Mouse (Mus musculus) forebrain, embryonic 11.5 days (tissue): ENCODE data around the gene Taf1c. TPM values are rescaled to one million over a fixed set of nuclear protein-coding genes. Genes with fewer than 3 reads are reported as not detected.

ENCODE experiments used
- ATAC-seq: fragments of 200-750 bp; cut with Nextera tagmentation; replicated peaks from 2 replicates; pipeline ENCODE4 v1.8.0; 2017; ENCODE audit warnings: moderate TSS enrichment; ENCODE audit not compliant: low FRiP score
- DNase-seq: peaks from one replicate; pipeline ENCODE4 v3.0.0-alpha.2; 2017; ENCODE audit warnings: low spot score
- H3K27ac ChIP-seq: fragments of 300-500 bp; sonication (generic); 2 replicates; pipeline ENCODE4 v1.5.1; 2014; ENCODE audit warnings: low read depth, low read length
- H3K27me3 ChIP-seq: fragments of 300-500 bp; sonication (generic); 2 replicates; pipeline ENCODE4 v1.6.1; 2014; ENCODE audit warnings: mild to moderate bottlenecking, low read length, mixed read lengths; ENCODE audit not compliant: control insufficient read depth, insufficient read depth
- H3K36me3 ChIP-seq: fragments of 300-500 bp; sonication (generic); 2 replicates; pipeline ENCODE4 v1.6.1; 2014; ENCODE audit warnings: mild to moderate bottlenecking, low read length, moderate library complexity, mixed read lengths; ENCODE audit not compliant: control insufficient read depth, insufficient read depth
- H3K4me1 ChIP-seq: fragments of 300-500 bp; sonication (generic); replicated peaks from 2 replicates; pipeline ENCODE4 v1.6.1; 2014; ENCODE audit warnings: low read length, mixed read lengths; ENCODE audit not compliant: control insufficient read depth, insufficient read depth
- H3K4me2 ChIP-seq: fragments of 300-500 bp; sonication (generic); 2 replicates; pipeline ENCODE4 v1.6.1; 2014; ENCODE audit warnings: low read depth, mild to moderate bottlenecking, low read length, moderate library complexity, mixed read lengths; ENCODE audit not compliant: severe bottlenecking
- H3K4me3 ChIP-seq: fragments of 300-500 bp; sonication (generic); 2 replicates; pipeline ENCODE4 v1.5.1; 2014; ENCODE audit warnings: low read depth, low read length
- H3K9ac ChIP-seq: fragments of 300-500 bp; sonication (generic); 2 replicates; pipeline ENCODE4 v1.6.1; 2014; ENCODE audit warnings: low read length
- H3K9me3 ChIP-seq: fragments of 300-500 bp; sonication (generic); 2 replicates; pipeline ENCODE4 v1.6.1; 2016; ENCODE audit warnings: low read length, mixed read lengths; ENCODE audit not compliant: control insufficient read depth
- WGBS: fragments of 180-500 bp; shearing (Covaris S2); extraction: QIAGEN DNeasy Blood & Tissue Kit; methylation state at CpG from one replicate; pipeline ENCODE4 v1.1.7; 2014; 5-methylcytosine and 5-hydroxymethylcytosine counted together
- polyA plus RNA-seq: library from polyadenylated mRNA; unstranded; fragments of >200 nt; fragmentation: Nextera tagmentation; extraction: Ambion mirVana; gene quantifications from 2 replicates; pipeline ENCODE4 v1.2.1, GENCODE M21; 2014

Gene Taf1c
- polyA plus RNA-seq, 1 experiment from 2014 or later, result 15.2 TPM

DNA sequence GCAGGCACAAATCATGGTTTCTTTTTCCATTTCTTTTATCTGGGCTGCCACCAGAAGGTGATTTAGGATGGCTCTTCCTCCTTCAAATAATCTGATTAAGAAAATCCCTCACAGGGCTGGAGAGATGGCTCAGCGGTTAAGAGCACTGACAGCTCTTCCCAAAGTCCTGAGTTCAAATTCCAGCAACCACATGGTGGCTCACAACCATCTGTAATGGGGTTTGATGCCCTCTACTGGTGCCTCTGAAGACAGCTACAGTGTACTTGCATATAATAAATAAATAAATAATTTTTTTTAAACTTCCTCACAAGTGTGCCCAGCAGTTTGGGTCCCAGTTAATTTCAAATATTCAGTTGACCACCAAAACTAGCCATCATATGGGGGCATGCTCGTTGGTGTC, 1.2 kb upstream of the Taf1c start:
- Histone ChIP-seq H3K4me1 (peaks cover 6% of the 10 kb centered on the region), H3K27ac (no peak overlapping the region), H3K4me2 (no peak overlapping the region), H3K9ac (no peak overlapping the region), H3K36me3 (no peaks in the 10 kb centered on the region; the same call in 1 of the 2 replicates), H3K4me3 (no peak overlapping the region), H3K9me3 (no peaks in the 10 kb centered on the region; the same call in 1 of the 2 replicates), H3K27me3 (no peaks in the 10 kb centered on the region)
- ATAC-seq, result no peak
- WGBS, result 75% methylated on average over 2 of the region's 2 CpGs
- no peak for DNase-seq

DNA sequence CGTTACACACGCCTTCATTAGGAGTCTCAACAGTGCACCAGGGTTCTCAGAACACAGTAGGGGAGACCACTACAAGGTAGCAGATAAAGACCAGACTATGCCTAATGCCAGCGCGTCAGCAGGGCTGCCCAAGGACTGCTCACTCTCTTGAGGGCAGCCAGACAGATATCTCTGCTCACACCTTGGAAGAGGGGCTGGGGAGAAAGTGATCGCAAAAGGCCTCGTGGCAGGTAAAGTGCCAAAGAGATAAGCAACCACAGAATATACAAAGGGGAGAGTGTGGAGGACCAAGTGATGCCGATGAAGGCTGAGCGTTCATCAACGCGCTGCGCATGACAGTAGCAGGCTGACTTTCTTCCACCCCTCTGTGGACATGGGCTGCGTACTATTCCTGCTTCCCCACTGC, 621 bp downstream of the Taf1c start:
- peaks cover 3% of the 10 kb centered on the region; the same call in 1 of the 2 replicates for H3K36me3 ChIP-seq
- H3K9me3 ChIP-seq, result no peaks in the 10 kb centered on the region; the same call in 1 of the 2 replicates
- H3K4me3 ChIP-seq, result peak overlapping the region; percentile 75
- peak overlapping the region; percentile 88 for H3K9ac ChIP-seq
- WGBS, result 42% methylated on average over 12 of the region's 12 CpGs
- no peak for ATAC-seq
- no peaks in the 10 kb centered on the region for H3K27me3 ChIP-seq
- H3K4me1 ChIP-seq, result peaks cover 6% of the 10 kb centered on the region
- H3K4me2 ChIP-seq, result peak overlapping the region; percentile 83
- no peak for DNase-seq
- no peak overlapping the region for H3K27ac ChIP-seq

DNA sequence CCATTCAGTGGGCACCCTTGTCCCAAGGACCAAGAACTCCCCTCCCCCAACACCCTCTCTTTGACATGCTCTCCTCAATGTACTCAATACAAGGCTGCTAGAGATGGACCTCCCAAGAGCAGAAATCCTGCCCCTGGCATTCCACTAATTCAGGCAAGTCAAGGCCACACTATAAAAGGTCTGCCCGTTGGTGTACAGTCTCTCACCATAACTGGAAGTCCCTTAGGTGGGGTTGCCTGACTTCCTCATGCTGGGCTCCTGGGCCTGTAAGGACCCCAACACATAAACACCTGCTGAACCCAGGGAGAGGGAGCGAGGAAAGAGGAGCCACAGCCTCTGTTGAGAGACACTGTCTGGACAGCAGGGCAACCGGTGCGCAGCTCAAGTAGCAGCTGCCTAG, 1.3 kb downstream of the Taf1c start:
- 0 out of 2 replicates have a peak overlapping the region, but pooled peaks have one; percentile 75 for H3K4me3 ChIP-seq
- H3K27ac ChIP-seq, result no peak overlapping the region
- peak overlapping the region; percentile 88; the same call in 1 of the 2 replicates for H3K9ac ChIP-seq

DNA sequence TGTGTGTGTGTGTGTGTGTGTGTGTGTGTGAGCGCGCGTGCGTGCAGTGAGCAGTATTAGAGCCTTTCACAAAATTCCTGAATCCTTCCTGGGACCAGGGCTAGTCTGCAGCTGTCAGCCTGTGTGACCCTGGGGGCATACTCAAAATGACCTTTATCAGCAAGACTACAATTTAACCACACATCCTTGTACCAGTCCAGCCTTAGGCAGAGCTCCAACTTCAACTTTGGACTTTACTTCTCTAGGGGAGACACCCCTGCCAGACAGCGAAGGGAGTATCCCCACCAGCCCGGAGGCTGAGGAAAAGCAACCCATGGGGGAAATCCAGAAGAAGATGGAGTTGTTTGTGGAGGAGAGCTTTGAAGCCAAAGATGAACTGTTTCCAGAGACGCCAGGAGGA, 13.6 kb downstream of the Taf1c start:
- no peak overlapping the region for H3K9ac ChIP-seq
- no peaks in the 10 kb centered on the region for H3K4me1 ChIP-seq
- no peak overlapping the region for H3K4me3 ChIP-seq
- H3K36me3 ChIP-seq, result no peaks in the 10 kb centered on the region
- ATAC-seq (no peak), DNase-seq (no peak)
- H3K9me3 ChIP-seq, result no peaks in the 10 kb centered on the region
- WGBS, result 91% methylated on average over 7 of the region's 7 CpGs
- no peaks in the 10 kb centered on the region for H3K27me3 ChIP-seq
- no peak overlapping the region for H3K27ac ChIP-seq
- H3K4me2 ChIP-seq, result no peak overlapping the region

More for the DNA sequence above, 1.3 kb downstream of the Taf1c start:
- Histone ChIP-seq H3K4me2 (peak overlapping the region; percentile 83; the same call in 1 of the 2 replicates), H3K9me3 (no peaks in the 10 kb centered on the region; the same call in 1 of the 2 replicates), H3K4me1 (peaks cover 6% of the 10 kb centered on the region), H3K36me3 (peaks cover 5% of the 10 kb centered on the region; the same call in 1 of the 2 replicates), H3K27me3 (no peaks in the 10 kb centered on the region)
- WGBS, result 92% methylated on average over 4 of the region's 4 CpGs
- ATAC-seq (no peak), DNase-seq (no peak)

DNA sequence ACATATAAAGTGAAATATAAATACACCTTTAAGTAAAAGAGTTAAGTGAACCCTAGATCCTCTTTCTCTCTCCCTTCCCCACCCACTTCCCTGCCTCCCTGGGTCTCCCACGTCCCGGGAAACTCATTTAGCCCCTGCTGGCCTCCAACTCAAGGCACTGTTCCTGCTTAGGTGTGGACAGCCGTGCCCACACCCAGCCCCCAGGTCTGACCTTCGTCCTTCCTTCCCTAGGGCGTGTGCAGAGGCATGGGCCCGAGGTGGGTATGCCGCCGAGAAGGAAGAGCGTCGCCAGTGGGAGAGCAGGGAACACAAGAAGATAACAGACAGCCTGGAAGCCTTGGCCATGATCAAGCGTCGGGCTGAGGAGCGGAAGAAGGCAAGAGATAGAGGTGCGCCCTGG, 14.7 kb downstream of the Taf1c start:
- Histone ChIP-seq H3K27ac (no peak overlapping the region), H3K9ac (no peak overlapping the region), H3K4me1 (no peaks in the 10 kb centered on the region), H3K4me2 (no peak overlapping the region), H3K4me3 (no peak overlapping the region), H3K9me3 (no peaks in the 10 kb centered on the region), H3K36me3 (no peaks in the 10 kb centered on the region), H3K27me3 (no peaks in the 10 kb centered on the region)
- DNase-seq (no peak), ATAC-seq (no peak)
- WGBS, result 86% methylated on average over 14 of the region's 14 CpGs

- Histone ChIP-seq H3K27ac (no peak overlapping the region), H3K9ac (no peak overlapping the region), H3K4me2 (no peak overlapping the region), H3K4me1 (no peaks in the 10 kb centered on the region), H3K4me3 (no peak overlapping the region), H3K9me3 (no peaks in the 10 kb centered on the region), H3K36me3 (no peaks in the 10 kb centered on the region), H3K27me3 (no peaks in the 10 kb centered on the region)
- DNase-seq (no peak), ATAC-seq (no peak)
- WGBS, result 36% methylated on average over 10 of the region's 10 CpGs
Observed at GRCm38 (mm10) chr8:119588844-119589243, 16.2 kb downstream of the Taf1c start.

- Histone ChIP-seq H3K4me2 (no peak overlapping the region), H3K36me3 (no peaks in the 10 kb centered on the region), H3K9ac (no peak overlapping the region), H3K4me1 (no peaks in the 10 kb centered on the region), H3K27ac (no peak overlapping the region), H3K9me3 (no peaks in the 10 kb centered on the region), H3K4me3 (no peak overlapping the region), H3K27me3 (no peaks in the 10 kb centered on the region)
- no peak for DNase-seq
- ATAC-seq, result no peak
- WGBS, result 76% methylated on average over 4 of the region's 4 CpGs
Observed at GRCm38 (mm10) chr8:119588321-119588720, 16.7 kb downstream of the Taf1c start.

GRCm38 (mm10) chr8:119585901-119586300, 19.1 kb downstream of the Taf1c start:
- no peak for DNase-seq
- peak overlapping the region; percentile 42 for H3K4me2 ChIP-seq
- H3K9ac ChIP-seq, result peak overlapping the region; percentile 32; the same call in 1 of the 2 replicates

GRCm38 (mm10) chr8:119580441-119581161, 24.4 kb downstream of the Taf1c start:
- H3K27me3 ChIP-seq, result no peaks in the 10 kb centered on the region; the same call in 1 of the 2 replicates

More at GRCm38 (mm10) chr8:119585901-119586300, 19.1 kb downstream of the Taf1c start:
- no peak for ATAC-seq
- WGBS, result 28% methylated on average over 24 of the region's 24 CpGs
- Histone ChIP-seq H3K36me3 (no peaks in the 10 kb centered on the region), H3K27ac (no peak overlapping the region), H3K4me3 (peak overlapping the region; percentile 22), H3K4me1 (no peaks in the 10 kb centered on the region), H3K9me3 (no peaks in the 10 kb centered on the region), H3K27me3 (no peaks in the 10 kb centered on the region)

More at GRCm38 (mm10) chr8:119580441-119581161, 24.4 kb downstream of the Taf1c start:
- Histone ChIP-seq H3K36me3 (no peaks in the 10 kb centered on the region), H3K4me2 (no peak overlapping the region), H3K4me1 (no peaks in the 10 kb centered on the region), H3K27ac (no peak overlapping the region), H3K4me3 (no peak overlapping the region), H3K9me3 (no peaks in the 10 kb centered on the region), H3K9ac (no peak overlapping the region)
- DNase-seq, result no peak
- no peak for ATAC-seq
- 86% methylated on average over 5 of the region's 5 CpGs for WGBS
